Mouse (Mus musculus) hindbrain, postnatal 0 days (tissue): Measurements from ENCODE around the gene Rab8a. TPM values are rescaled to one million over a fixed set of nuclear protein-coding genes. Genes with fewer than 3 reads are reported as not detected.
A peak's percentile ranks its signal among the peaks of the same experiment; 100 is the strongest.

ENCODE experiments used
- ATAC-seq: fragments of 200-750 bp; cut with Nextera tagmentation; 2 replicates; pipeline ENCODE4 v1.8.0; 2017; ENCODE audit warnings: mild to moderate bottlenecking, moderate TSS enrichment, moderate library complexity
- DNase-seq: peaks from one replicate; pipeline ENCODE4 v3.0.0-alpha.2; 2015; ENCODE audit warnings: low spot score
- H3K27ac ChIP-seq: fragments of 300-500 bp; sonication (generic); 2 replicates; pipeline ENCODE4 v1.5.1; 2014; ENCODE audit warnings: mild to moderate bottlenecking
- H3K27me3 ChIP-seq: fragments of 300-500 bp; sonication (generic); 2 replicates; pipeline ENCODE4 v1.6.1; 2014; ENCODE audit warnings: low read length, mixed read lengths; ENCODE audit not compliant: insufficient read depth
- H3K36me3 ChIP-seq: fragments of 300-500 bp; sonication (generic); 2 replicates; pipeline ENCODE4 v1.6.1; 2014; ENCODE audit warnings: low read length, mixed read lengths; ENCODE audit not compliant: insufficient read depth
- H3K4me1 ChIP-seq: fragments of 300-500 bp; sonication (generic); 2 replicates; pipeline ENCODE4 v1.6.1; 2014; ENCODE audit warnings: antibody characterized with exemption, low read length, mixed read lengths; ENCODE audit not compliant: insufficient read depth
- H3K4me2 ChIP-seq: fragments of 300-500 bp; sonication (generic); 2 replicates; pipeline ENCODE4 v1.6.1; 2014; ENCODE audit warnings: low read depth, mild to moderate bottlenecking, low read length, moderate library complexity, mixed read lengths
- H3K4me3 ChIP-seq: fragments of 300-500 bp; sonication (generic); 2 replicates; pipeline ENCODE4 v1.5.1; 2014; ENCODE audit warnings: low read length
- H3K9ac ChIP-seq: fragments of 300-500 bp; sonication (generic); replicated peaks from 2 replicates; pipeline ENCODE4 v1.6.1; 2014; ENCODE audit warnings: mild to moderate bottlenecking, low read length, moderate library complexity, mixed read lengths
- H3K9me3 ChIP-seq: fragments of 300-500 bp; sonication (generic); 2 replicates; pipeline ENCODE4 v1.6.1; 2016; ENCODE audit warnings: low read length, mixed read lengths
- CTCF ChIP-seq: IDR thresholded peaks from 2 replicates; pipeline ENCODE4 v1.5.1; 2016; ENCODE audit warnings: antibody characterized with exemption, control low read depth, low read depth
- WGBS: fragments of 180-500 bp; shearing (Covaris S2); extraction: QIAGEN DNeasy Blood & Tissue Kit; methylation state at CpG from one replicate; pipeline ENCODE4 v1.1.7; 2014; 5-methylcytosine and 5-hydroxymethylcytosine counted together
- polyA plus RNA-seq: library from polyadenylated mRNA; unstranded; fragments of >200 nt; fragmentation: Nextera tagmentation; extraction: Ambion mirVana; gene quantifications from 2 replicates; pipeline ENCODE4 v1.2.1, GENCODE M21; 2015
- total RNA-seq: library from RNA; depleted of rRNA; stranded (reverse); fragments of >200 nt; gene quantifications from 2 replicates; pipeline ENCODE4 v1.2.3, GENCODE M21; 2014

Gene Rab8a
- total and polyA plus RNA-seq, 2 experiments from 2014 or later = 29.5 to 71.5 TPM

DNA sequence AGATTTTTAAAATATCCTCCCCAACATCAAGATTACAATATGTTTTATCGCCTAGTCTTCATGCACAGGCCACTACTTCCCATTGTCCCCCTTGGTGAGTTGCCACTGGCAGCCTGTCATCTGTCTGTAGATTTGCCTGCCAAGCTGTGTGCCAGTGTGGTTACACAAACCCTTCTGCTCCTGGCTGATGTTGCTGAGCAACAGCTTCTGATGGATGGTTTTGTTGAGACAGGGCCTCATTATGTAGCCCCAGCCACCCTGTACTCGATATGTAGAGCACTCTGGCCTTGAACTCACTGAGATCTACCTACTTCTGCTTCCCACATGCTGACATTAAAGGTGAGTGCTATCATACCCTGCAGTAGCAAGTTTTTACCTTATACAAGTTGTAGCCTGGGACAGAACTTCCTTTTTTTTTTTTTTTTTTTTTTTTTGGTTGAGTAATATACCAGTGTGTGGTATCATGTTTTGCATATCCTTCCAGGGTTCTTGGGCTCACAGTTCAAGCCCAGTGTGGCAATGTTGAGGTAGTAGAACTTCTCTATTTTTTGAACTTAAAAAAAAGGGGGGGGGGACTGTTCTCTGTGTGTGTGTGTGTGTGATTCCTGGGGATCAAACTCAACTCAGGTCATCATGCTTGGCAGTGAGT, 22.7 kb downstream of the Rab8a start:
- H3K4me2 ChIP-seq = no peak overlapping the region
- 32% methylated on average over 2 of the region's 2 CpGs for WGBS
- H3K4me1 ChIP-seq = no peaks in the 10 kb centered on the region
- peak; percentile 45 for DNase-seq
- no peak overlapping the region for H3K9ac ChIP-seq
- H3K36me3 ChIP-seq = peaks cover 18% of the 10 kb centered on the region; the same call in 1 of the 2 replicates
- peak; percentile 81 for ATAC-seq
- no peaks in the 10 kb centered on the region for H3K27me3 ChIP-seq
- no peak overlapping the region for H3K27ac ChIP-seq
- TF ChIP-seq CTCF = no peak
- H3K4me3 ChIP-seq = no peak overlapping the region
- no peaks in the 10 kb centered on the region for H3K9me3 ChIP-seq

DNA sequence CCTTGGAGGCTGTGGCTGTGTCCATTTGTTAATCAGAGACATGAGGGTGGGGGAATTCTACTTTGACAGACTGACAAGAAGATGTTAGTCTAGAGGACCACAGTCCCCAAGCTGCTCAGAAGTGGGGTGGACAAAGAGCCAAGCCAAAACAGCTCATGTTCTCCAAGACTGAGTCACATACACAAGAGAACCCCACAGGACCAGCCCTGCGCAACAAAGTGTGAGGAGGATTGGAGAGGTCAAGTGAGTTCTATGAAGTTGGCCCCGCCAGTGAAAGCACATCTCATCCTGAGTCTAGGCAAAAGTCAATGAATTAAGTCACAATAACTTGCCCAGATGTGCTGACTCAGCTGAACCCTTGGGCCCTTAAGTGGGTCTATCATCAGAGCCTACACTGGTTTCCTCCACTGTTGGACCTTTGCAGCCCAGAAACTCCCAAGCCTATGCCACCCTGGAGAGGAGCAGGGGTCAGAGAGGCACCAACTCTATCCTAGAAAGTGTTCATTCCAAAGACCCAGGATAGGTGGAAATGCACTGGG, 26.9 kb downstream of the Rab8a start:
- Histone ChIP-seq H3K27ac (no peak overlapping the region), H3K4me3 (no peak overlapping the region), H3K36me3 (no peaks in the 10 kb centered on the region), H3K9ac (no peak overlapping the region), H3K9me3 (no peaks in the 10 kb centered on the region), H3K27me3 (no peaks in the 10 kb centered on the region), H3K4me1 (no peaks in the 10 kb centered on the region), H3K4me2 (no peak overlapping the region)
- TF ChIP-seq CTCF = no peak
- no peak for ATAC-seq
- no peak for DNase-seq
- WGBS = 83% methylated on average over 2 of the region's 2 CpGs

DNA sequence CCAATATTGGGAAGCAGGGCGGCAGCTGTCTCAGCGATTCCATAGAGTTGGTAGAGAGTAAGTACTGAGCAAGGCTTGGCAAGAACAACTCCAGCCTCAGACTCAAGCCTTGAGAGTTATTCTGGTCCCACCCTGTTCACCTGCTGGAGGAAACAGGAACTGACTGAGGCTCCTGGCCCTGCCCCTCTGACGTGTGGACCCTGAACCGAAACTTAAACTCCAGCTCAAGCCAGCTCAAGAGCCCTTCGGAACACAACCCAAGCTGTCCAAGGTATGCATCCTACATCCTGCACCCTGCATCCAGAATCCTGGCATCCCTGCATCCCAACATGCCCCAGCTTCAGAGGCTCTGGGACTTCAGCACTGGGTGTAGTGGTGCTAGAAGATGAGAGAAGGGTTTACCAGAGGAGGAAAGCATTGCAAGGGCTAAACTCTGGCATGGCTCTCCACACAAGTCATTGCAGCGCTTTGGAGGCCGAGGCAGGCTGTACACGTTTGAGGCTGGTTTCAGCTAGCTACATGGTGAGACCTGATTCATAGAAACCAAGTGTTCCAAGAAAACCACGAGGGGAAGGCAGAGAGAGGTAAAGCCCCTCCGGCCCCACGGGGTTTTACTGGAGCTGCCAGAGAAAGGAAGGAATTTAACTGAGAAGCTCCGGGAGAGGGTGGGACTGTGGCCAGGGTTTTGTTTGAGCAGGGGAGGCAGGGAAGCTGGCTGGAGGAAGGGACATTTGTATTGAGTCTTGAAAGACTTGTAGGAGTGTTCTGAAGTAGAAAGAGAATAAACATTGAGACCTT, 28.6 kb downstream of the Rab8a start, which contains the start of gene Hsh2d:
Gene Hsh2d, plus strand, starts transcription at position 222 of the 798 bp plus-strand sequence.
- no peak for TF ChIP-seq CTCF
- no peak for DNase-seq
- Histone ChIP-seq H3K36me3 (no peaks in the 10 kb centered on the region), H3K4me3 (no peak within 1 kb of the TSS), H3K9me3 (no peaks in the 10 kb centered on the region; the same call in 1 of the 2 replicates), H3K27me3 (no peaks in the 10 kb centered on the region), H3K4me2 (no peak within 1 kb of the TSS), H3K9ac (no peak within 1 kb of the TSS), H3K4me1 (no peaks in the 10 kb centered on the region), H3K27ac (no peak within 1 kb of the TSS)
- WGBS = 61% methylated on average over 12 of the region's 12 CpGs
- ATAC-seq = no peak

DNA sequence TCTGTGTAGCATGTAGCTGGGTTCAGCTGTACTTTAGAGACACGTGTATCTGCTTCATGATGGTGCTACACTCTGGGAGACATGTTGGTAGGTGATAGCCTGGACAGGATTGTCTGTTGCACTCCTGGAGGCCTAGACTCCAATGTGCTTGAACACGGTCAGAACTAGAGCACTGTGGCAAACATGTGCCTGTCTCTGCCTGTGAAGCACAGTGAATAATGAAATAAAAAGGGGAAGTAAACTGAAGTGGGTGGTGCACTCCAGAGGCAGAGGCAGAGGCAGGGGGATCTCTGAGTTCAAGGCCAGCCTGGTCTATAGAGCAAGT, 29.2 kb downstream of the Rab8a start:
- no peak for TF ChIP-seq CTCF
- Histone ChIP-seq H3K9me3 (no peaks in the 10 kb centered on the region; the same call in 1 of the 2 replicates), H3K9ac (no peak overlapping the region), H3K27ac (no peak overlapping the region), H3K4me1 (no peaks in the 10 kb centered on the region), H3K27me3 (no peaks in the 10 kb centered on the region), H3K4me3 (no peak overlapping the region), H3K36me3 (no peaks in the 10 kb centered on the region), H3K4me2 (no peak overlapping the region)
- 82% methylated on average over 2 of the region's 2 CpGs for WGBS
- DNase-seq (no peak), ATAC-seq (no peak)

DNA sequence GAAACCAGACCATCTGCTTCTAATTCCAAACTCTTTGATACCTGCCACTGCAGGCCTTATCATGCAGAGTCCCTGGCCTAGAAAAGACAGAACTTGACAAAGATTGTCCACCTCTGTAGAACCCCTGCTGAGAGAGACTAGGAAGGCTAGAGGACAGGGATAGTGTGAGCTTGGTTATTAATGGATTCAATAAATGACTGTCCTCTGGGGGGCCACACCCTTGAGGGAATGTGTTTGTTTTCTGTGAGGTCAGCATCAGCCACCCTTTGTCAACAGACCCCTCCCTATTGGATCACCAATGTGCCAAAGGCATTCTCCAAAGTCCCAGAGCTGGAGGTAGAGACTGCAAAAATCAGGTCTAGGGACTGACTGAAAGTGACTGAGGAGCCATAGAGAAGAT, 31.1 kb downstream of the Rab8a start:
- Histone ChIP-seq H3K4me3 (no peak overlapping the region), H3K27ac (no peak overlapping the region), H3K4me2 (no peak overlapping the region), H3K9me3 (no peaks in the 10 kb centered on the region; the same call in 1 of the 2 replicates), H3K27me3 (no peaks in the 10 kb centered on the region), H3K36me3 (no peaks in the 10 kb centered on the region), H3K4me1 (no peaks in the 10 kb centered on the region), H3K9ac (no peak overlapping the region)
- no peak for TF ChIP-seq CTCF
- ATAC-seq (no peak), DNase-seq (no peak)

DNA sequence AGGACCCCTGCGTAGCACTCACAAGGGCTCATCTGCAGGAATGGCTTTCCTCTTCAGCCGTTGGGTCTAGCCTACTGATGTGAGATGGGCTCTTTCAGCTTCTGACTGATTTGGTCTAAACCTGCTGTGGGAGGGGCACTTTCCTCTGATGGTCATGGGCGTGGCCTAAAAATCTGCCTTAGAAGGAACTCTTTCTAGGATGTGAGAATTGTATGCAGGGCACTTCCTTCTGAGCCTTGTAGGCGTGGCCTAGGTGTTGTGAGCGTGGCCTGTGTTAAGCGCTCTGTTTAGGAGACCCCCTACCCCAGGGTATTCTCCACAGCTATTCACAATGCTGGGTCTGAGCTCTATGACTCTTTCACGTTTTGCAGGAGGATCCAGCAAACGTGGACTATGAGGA, 37.0 kb downstream of the Rab8a start:
- H3K9me3 ChIP-seq = peaks cover 7% of the 10 kb centered on the region
- DNase-seq (no peak), ATAC-seq (no peak)
- no peak overlapping the region for H3K27ac ChIP-seq
- no peak overlapping the region for H3K4me2 ChIP-seq
- H3K36me3 ChIP-seq = no peaks in the 10 kb centered on the region
- no peaks in the 10 kb centered on the region for H3K4me1 ChIP-seq
- no peak overlapping the region for H3K4me3 ChIP-seq
- H3K27me3 ChIP-seq = no peaks in the 10 kb centered on the region
- H3K9ac ChIP-seq = no peak overlapping the region
- TF ChIP-seq CTCF = no peak
- WGBS = 66% methylated on average over 8 of the region's 8 CpGs

DNA sequence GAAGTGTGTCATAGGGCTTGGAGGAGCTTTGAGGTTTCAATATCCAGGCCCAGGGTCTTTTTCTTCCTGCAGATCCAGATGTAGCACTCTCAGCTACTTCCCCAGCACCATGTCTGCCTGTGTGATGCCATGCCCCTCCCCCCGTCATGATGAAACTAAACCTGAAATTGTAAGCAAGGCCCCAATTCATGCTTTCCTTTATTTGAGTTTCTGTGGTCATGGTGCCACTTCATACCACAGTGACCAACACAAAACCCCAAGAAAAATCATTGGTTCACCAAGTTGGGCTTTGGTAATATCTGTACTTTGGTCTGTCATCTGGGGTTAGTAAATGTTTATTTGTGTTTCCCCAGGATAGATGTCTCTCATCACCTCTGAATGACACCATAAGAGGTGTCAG, 47.6 kb downstream of the Rab8a start:
- no peak overlapping the region for H3K4me3 ChIP-seq
- DNase-seq (no peak), ATAC-seq (no peak)
- no peaks in the 10 kb centered on the region for H3K36me3 ChIP-seq
- TF ChIP-seq CTCF = no peak
- H3K4me1 ChIP-seq = no peaks in the 10 kb centered on the region
- no peaks in the 10 kb centered on the region for H3K9me3 ChIP-seq
- H3K27ac ChIP-seq = no peak overlapping the region
- 85% methylated on average over 1 of the region's 1 CpGs for WGBS
- no peak overlapping the region for H3K4me2 ChIP-seq
- no peak overlapping the region for H3K9ac ChIP-seq
- H3K27me3 ChIP-seq = no peaks in the 10 kb centered on the region
